Mouse (Mus musculus) spleen, embryonic (tissue): ENCODE measurements around the gene Oat.

Experiments
- CTCF ChIA-PET: fragments of 350-600 bp; sonication (Branson Sonifier 250); formaldehyde crosslinking; loops from one replicate; lab custom pipeline; 2022; lab: Charles Lee

The Oat gene

DNA sequence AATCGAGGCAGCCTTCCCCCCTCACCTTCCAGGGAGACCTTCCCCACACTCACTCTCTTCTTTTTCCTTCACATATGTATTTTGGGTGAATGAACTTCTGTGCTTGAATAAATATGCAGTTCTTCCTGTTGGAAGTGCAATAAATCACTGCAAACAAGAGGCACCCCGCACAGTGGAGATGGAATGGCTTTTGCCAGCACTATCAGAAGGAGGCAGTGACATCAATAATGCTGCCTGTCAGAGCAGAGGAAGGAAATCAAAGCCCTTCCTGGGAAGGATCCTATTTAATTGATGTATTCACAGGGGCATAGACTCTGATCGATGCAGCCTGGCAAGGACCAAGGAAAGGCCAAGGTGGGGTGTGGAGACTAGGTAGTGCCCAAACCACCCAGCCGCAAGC, 33.8 kb downstream of the Oat start:
- CTCF ChIA-PET = no interaction called here

GRCm38 (mm10) chr7:132541566-132541965, 34.6 kb downstream of the Oat start:
- CTCF ChIA-PET = no interaction called here

DNA sequence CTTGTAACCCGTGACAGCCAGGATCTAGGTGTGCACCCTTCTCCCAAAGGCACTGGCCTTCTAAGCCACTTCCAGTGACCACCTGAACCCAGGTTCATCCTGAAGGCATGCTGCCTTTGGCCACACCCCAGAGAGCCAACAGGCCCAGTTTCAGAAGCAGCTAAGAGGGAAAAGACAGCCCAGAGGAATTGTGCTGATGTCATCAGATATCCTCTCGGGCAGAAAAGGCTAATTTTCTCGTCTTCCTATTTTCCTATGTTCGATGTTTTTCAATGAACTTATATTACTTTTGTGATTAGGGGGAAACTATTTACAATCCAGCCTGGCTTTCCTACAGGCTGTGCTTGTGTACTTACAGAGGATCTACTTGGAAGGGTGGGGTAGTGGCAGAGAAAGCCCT, 35.6 kb downstream of the Oat start:
- CTCF ChIA-PET = no interaction called here

DNA sequence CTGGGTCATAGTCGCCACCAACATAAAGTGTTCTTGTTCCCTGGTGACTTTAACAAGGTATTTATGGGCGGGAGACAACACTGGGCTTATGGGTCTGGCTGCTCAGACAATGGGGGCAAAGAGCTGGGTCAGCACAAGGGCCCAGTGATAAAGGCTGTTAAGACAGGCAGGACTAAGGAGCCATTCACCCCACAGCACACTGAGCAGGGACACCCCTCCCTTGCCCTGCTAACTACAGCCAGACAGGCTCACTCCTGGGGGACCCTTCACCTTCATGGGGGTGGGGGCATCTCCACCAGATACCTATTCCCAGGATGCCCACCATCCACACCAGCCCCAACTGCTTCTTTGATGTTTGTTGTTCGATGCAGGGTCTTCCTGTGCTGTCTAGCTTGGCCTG, 47.0 kb downstream of the Oat start:
- CTCF ChIA-PET = interaction anchor here (0.7 kb wide), 1 partner anchor 964 kb away, joined by 3 read pairs; no protein-coding TSS in a partner anchor

GRCm38 (mm10) chr7:132513419-132513982, 62.7 kb downstream of the Oat start:
- CTCF ChIA-PET = no interaction called here

DNA sequence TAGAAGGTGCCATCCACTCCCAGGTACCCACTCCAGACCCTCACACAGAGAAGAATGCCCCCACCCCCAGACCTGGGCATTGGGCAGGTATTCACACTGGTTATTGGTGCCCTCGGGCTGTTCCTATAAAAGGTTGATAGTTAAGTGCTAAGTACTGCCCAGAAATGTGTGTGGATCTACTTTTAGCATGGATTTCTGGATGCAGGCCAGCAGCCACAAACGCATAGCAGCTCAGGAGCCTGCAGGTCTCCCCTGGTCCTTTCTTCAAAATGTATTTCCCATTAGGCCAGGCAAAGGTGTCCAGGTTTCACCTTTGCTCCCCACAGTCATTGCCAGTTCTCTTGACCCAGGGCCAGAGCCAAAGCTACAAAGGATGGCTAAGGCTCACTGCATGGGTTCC, 67.1 kb downstream of the Oat start:
- CTCF ChIA-PET = interaction anchor here (0.6 kb wide), 1 partner anchor 1032 kb away, joined by 4 read pairs; no protein-coding TSS in a partner anchor
